Mouse (Mus musculus): ENCODE measurements around the gene Dnah17.

The Dnah17 gene

DNA sequence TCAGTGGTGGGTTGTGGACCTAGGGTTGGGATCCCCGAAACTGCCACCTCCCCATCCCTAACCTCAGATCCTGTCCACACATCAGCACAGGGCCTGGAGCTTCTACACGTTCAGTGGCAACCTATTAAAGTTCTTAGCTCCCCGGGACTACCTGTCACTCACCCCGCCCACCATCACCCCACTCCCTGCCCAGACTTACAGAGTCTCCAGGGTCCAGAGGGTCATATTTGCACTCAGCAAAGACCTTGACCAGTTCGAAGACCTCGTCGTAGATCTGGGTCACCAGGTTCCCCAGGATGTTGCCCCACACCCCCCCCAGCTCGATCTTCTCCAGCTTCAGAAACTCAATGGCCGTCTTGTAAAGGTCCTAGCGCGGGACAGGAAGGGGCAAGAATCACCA is 8.8 kb downstream of the Dnah17 start:
- Histone ChIP-seq H3K4me3 (replicated peaks; ENCODE audit: low read length) (no peak overlapping the region), H3K36me3 (ENCODE audit: insufficient read depth, low read length) (no peaks in the 10 kb centered on the region), H3K27me3 (ENCODE audit: insufficient read depth, low read length) (peaks cover 6% of the 10 kb centered on the region), H3K9me3 (ENCODE audit: low read length) (no peaks in the 10 kb centered on the region), H3K4me1 (replicated peaks; ENCODE audit: low read depth, low read length) (peaks cover 25% of the 10 kb centered on the region)
- no peak for TF ChIP-seq POU5F1 (IDR thresholded peaks at IDR 0.05; ENCODE audit: borderline replicate concordance, low read length)
- TF ChIP-seq CTCF (conservative IDR thresholded peaks at IDR 0.05; ENCODE audit: low read length), result no peak
- TF ChIP-seq NANOG (IDR thresholded peaks at IDR 0.05; ENCODE audit: borderline replicate concordance, low read length), result no peak

DNA sequence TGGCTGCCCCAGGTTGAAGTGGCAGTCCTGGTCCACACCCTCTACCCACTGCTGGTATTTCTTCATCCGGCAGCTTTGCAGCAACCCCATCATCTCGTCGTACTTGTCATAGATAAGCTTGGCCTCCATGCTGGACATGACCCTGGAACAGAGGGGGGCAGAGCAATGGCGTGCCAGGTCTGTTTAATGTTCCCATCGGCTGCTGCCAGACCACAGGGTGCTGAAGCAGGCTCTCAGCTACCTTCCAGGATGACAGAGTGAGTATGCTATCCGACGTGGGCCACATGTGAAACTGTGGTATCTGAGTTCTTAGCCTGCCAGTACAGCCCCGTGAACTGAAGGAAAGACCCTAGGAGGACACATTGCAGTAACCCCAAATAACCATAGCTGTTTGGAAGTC is 11.7 kb downstream of the Dnah17 start:
- no peak for TF ChIP-seq CTCF (conservative IDR thresholded peaks at IDR 0.05; ENCODE audit: low read length)
- no peak for TF ChIP-seq NANOG (IDR thresholded peaks at IDR 0.05; ENCODE audit: borderline replicate concordance, low read length)
- no peak for TF ChIP-seq POU5F1 (IDR thresholded peaks at IDR 0.05; ENCODE audit: borderline replicate concordance, low read length)
- Histone ChIP-seq H3K27me3 (ENCODE audit: insufficient read depth, low read length) (peaks cover 17% of the 10 kb centered on the region), H3K4me1 (replicated peaks; ENCODE audit: low read depth, low read length) (peaks cover 42% of the 10 kb centered on the region), H3K36me3 (ENCODE audit: insufficient read depth, low read length) (no peaks in the 10 kb centered on the region), H3K9me3 (ENCODE audit: low read length) (no peaks in the 10 kb centered on the region), H3K4me3 (replicated peaks; ENCODE audit: low read length) (no peak overlapping the region)

DNA sequence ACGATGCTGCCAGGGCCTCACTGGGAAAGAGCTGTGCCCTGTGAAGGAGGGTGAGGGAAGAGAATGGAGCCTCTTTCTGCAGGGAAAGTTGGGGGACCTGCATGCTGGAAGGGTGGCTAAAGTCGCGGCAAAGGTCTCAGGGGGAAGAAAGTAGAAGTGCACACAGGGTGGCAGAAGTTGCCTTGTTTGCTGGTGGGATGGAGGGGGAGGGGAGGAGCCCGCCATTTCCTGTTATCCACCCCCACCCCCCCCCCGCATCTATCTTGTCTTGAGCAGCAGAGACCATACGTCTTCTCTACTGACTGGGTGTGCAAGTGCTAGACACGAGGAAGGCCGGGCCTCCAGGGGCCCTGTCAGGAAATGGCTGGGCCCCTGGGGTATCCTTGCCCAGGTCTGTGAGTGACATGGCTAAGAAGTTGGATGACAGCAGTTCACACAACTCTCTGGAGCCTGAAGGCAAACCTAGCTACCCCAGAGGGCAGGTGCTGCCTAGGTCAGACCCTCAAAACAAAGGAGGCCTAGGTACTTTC is 15.8 kb downstream of the Dnah17 start:
- Histone ChIP-seq H3K4me3 (replicated peaks; ENCODE audit: low read length) (no peak overlapping the region), H3K4me1 (replicated peaks; ENCODE audit: low read depth, low read length) (peaks cover 24% of the 10 kb centered on the region), H3K9me3 (ENCODE audit: low read length) (no peaks in the 10 kb centered on the region), H3K27me3 (ENCODE audit: insufficient read depth, low read length) (peaks cover 19% of the 10 kb centered on the region), H3K36me3 (ENCODE audit: insufficient read depth, low read length) (no peaks in the 10 kb centered on the region)
- TF ChIP-seq CTCF (conservative IDR thresholded peaks at IDR 0.05; ENCODE audit: low read length), result no peak
- TF ChIP-seq NANOG (IDR thresholded peaks at IDR 0.05; ENCODE audit: borderline replicate concordance, low read length), result no peak
- TF ChIP-seq POU5F1 (IDR thresholded peaks at IDR 0.05; ENCODE audit: borderline replicate concordance, low read length), result no peak

DNA sequence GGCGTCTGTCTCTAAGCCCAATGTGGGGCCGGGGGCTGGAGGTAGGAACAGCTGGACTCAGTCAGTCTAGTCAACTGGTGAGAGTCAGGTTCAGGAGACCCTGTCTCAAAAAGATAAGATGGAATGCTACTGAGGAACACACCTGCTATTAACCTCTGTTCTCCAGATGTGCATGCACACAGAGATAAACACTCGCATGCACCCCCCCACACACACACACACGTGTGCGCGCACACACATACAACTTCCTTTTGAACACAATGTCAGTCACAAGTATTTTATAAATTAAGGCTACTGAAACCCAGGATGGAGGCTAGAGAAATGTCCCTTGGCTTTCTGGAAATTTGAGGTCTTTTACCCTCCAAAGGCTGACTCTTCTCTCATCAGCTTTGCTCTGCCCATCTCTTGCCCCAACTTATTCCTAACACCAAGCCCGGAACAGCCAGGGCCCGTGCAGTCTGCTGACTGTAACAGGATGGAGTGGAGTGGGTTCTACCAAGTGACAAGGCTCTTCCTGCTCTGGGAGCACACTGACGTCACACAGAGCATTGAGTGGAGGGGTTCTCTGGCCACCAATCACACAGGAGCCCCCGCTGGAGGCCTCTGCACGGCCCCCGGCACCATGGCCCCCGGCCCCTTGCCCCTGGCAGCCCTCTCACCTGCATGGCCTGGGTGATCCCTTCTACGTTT is 16.8 kb downstream of the Dnah17 start:
- Histone ChIP-seq H3K27me3 (ENCODE audit: insufficient read depth, low read length) (peaks cover 19% of the 10 kb centered on the region), H3K36me3 (ENCODE audit: insufficient read depth, low read length) (no peaks in the 10 kb centered on the region), H3K9me3 (ENCODE audit: low read length) (no peaks in the 10 kb centered on the region), H3K4me3 (replicated peaks; ENCODE audit: low read length) (no peak overlapping the region), H3K4me1 (replicated peaks; ENCODE audit: low read depth, low read length) (peaks cover 21% of the 10 kb centered on the region)
- TF ChIP-seq NANOG (IDR thresholded peaks at IDR 0.05; ENCODE audit: borderline replicate concordance, low read length), result no peak
- TF ChIP-seq POU5F1 (IDR thresholded peaks at IDR 0.05; ENCODE audit: borderline replicate concordance, low read length), result no peak
- TF ChIP-seq CTCF (conservative IDR thresholded peaks at IDR 0.05; ENCODE audit: low read length), result no peak

GRCm38 (mm10) chr11:118104001-118104400 is 26.4 kb downstream of the Dnah17 start:
- H3K27me3 ChIP-seq (ENCODE audit: insufficient read depth, low read length), result no peaks in the 10 kb centered on the region; the same call in 1 of the 2 replicates
- TF ChIP-seq POU5F1 (IDR thresholded peaks at IDR 0.05; ENCODE audit: borderline replicate concordance, low read length) (no peak), CTCF (conservative IDR thresholded peaks at IDR 0.05; ENCODE audit: low read length) (peak; percentile 94)
- H3K4me1 ChIP-seq (replicated peaks; ENCODE audit: low read depth, low read length), result peaks cover 11% of the 10 kb centered on the region
- H3K36me3 ChIP-seq (ENCODE audit: insufficient read depth, low read length), result no peaks in the 10 kb centered on the region
- no peak overlapping the region for H3K4me3 ChIP-seq (replicated peaks; ENCODE audit: low read length)
- H3K9me3 ChIP-seq (ENCODE audit: low read length), result no peaks in the 10 kb centered on the region

GRCm38 (mm10) chr11:118103383-118103782 is 27.1 kb downstream of the Dnah17 start:
- H3K4me1 ChIP-seq (replicated peaks; ENCODE audit: low read depth, low read length), result peaks cover 14% of the 10 kb centered on the region
- H3K4me3 ChIP-seq (replicated peaks; ENCODE audit: low read length), result no peak overlapping the region
- no peaks in the 10 kb centered on the region for H3K36me3 ChIP-seq (ENCODE audit: insufficient read depth, low read length)
- no peak for TF ChIP-seq NANOG (IDR thresholded peaks at IDR 0.05; ENCODE audit: borderline replicate concordance, low read length)
- TF ChIP-seq CTCF (conservative IDR thresholded peaks at IDR 0.05; ENCODE audit: low read length), result no peak
- no peak for TF ChIP-seq POU5F1 (IDR thresholded peaks at IDR 0.05; ENCODE audit: borderline replicate concordance, low read length)
- H3K27me3 ChIP-seq (ENCODE audit: insufficient read depth, low read length), result no peaks in the 10 kb centered on the region; the same call in 1 of the 2 replicates
- H3K9me3 ChIP-seq (ENCODE audit: low read length), result no peaks in the 10 kb centered on the region

GRCm38 (mm10) chr11:118102838-118103237 is 27.6 kb downstream of the Dnah17 start:
- TF ChIP-seq NANOG (IDR thresholded peaks at IDR 0.05; ENCODE audit: borderline replicate concordance, low read length), result no peak
- TF ChIP-seq CTCF (conservative IDR thresholded peaks at IDR 0.05; ENCODE audit: low read length), result peak; percentile 95
- peaks cover 18% of the 10 kb centered on the region for H3K4me1 ChIP-seq (replicated peaks; ENCODE audit: low read depth, low read length)
- no peaks in the 10 kb centered on the region; the same call in 1 of the 2 replicates for H3K27me3 ChIP-seq (ENCODE audit: insufficient read depth, low read length)
- H3K4me3 ChIP-seq (replicated peaks; ENCODE audit: low read length), result no peak overlapping the region
- no peaks in the 10 kb centered on the region for H3K9me3 ChIP-seq (ENCODE audit: low read length)
- no peaks in the 10 kb centered on the region for H3K36me3 ChIP-seq (ENCODE audit: insufficient read depth, low read length)

GRCm38 (mm10) chr11:118101133-118101532 is 29.3 kb downstream of the Dnah17 start:
- TF ChIP-seq NANOG (IDR thresholded peaks at IDR 0.05; ENCODE audit: borderline replicate concordance, low read length), result no peak
- no peak for TF ChIP-seq CTCF (conservative IDR thresholded peaks at IDR 0.05; ENCODE audit: low read length)
- no peak for TF ChIP-seq POU5F1 (IDR thresholded peaks at IDR 0.05; ENCODE audit: borderline replicate concordance, low read length)
- no peaks in the 10 kb centered on the region for H3K36me3 ChIP-seq (ENCODE audit: insufficient read depth, low read length)
- H3K27me3 ChIP-seq (ENCODE audit: insufficient read depth, low read length), result no peaks in the 10 kb centered on the region; the same call in 1 of the 2 replicates
- no peak overlapping the region for H3K4me3 ChIP-seq (replicated peaks; ENCODE audit: low read length)
- H3K9me3 ChIP-seq (ENCODE audit: low read length), result no peaks in the 10 kb centered on the region
- peaks cover 35% of the 10 kb centered on the region for H3K4me1 ChIP-seq (replicated peaks; ENCODE audit: low read depth, low read length)

- Histone ChIP-seq H3K27me3 (ENCODE audit: insufficient read depth, low read length) (peaks cover 5% of the 10 kb centered on the region), H3K4me3 (replicated peaks; ENCODE audit: low read length) (no peak overlapping the region)
- no peak for TF ChIP-seq POU5F1 (IDR thresholded peaks at IDR 0.05; ENCODE audit: borderline replicate concordance, low read length)
- TF ChIP-seq NANOG (IDR thresholded peaks at IDR 0.05; ENCODE audit: borderline replicate concordance, low read length), result no peak
- no peak for TF ChIP-seq CTCF (conservative IDR thresholded peaks at IDR 0.05; ENCODE audit: low read length)
These were observed 33.7 kb downstream of the Dnah17 start for GRCm38 (mm10) chr11:118096736-118097135.

More at GRCm38 (mm10) chr11:118096736-118097135, 33.7 kb downstream of the Dnah17 start:
- H3K9me3 ChIP-seq (ENCODE audit: low read length), result no peaks in the 10 kb centered on the region
- peaks cover 68% of the 10 kb centered on the region for H3K4me1 ChIP-seq (replicated peaks; ENCODE audit: low read depth, low read length)
- H3K36me3 ChIP-seq (ENCODE audit: insufficient read depth, low read length), result no peaks in the 10 kb centered on the region
